Mouse (Mus musculus) G1E-ER4 (cell line): ENCODE measurements around the gene Nup85. TPM values are rescaled to one million over a fixed set of nuclear protein-coding genes. Genes with fewer than 3 reads are reported as not detected.

Experiments used
- GATA1 ChIP-seq: IDR thresholded peaks from one replicate; pipeline ENCODE4 v1.8.0; 2012; ENCODE audit warnings: low read length, inconsistent platforms
- polyA plus RNA-seq: library from polyadenylated mRNA; stranded (reverse); fragments of >175 nt; gene quantifications from 2 replicates; pipeline ENCODE4 v1.2.3, GENCODE M21; 2012

The Nup85 gene
- polyA plus RNA-seq, 1 experiment = 55.2 TPM

DNA sequence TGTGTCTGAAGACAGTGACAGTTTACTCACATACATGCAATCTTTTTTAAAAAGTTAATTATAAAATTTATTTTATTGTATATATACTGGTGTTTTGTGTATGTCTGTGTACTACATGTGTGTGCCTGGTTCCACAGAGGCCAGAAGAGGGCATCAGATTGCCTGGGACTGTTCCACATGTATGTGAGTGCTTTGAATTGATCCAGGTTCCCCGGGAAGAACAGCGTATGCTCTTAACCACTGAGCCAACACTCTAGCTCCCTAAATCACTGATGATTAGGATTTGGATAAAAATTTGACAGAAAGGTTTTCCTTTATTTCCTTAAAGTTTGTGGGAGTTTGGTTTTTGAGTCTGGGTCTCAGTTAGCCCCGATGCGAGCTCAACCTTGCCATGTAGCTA lies 828 bp upstream of the Nup85 start:
- no peak for TF ChIP-seq GATA1

GRCm38 (mm10) chr11:115564961-115565360 lies 727 bp downstream of the Nup85 start:
- no peak for TF ChIP-seq GATA1

- TF ChIP-seq GATA1 = no peak
These were observed 14.8 kb downstream of the Nup85 start for GRCm38 (mm10) chr11:115579080-115579479.

- TF ChIP-seq GATA1 = no peak
These were observed 18.8 kb downstream of the Nup85 start for GRCm38 (mm10) chr11:115582913-115583606.

DNA sequence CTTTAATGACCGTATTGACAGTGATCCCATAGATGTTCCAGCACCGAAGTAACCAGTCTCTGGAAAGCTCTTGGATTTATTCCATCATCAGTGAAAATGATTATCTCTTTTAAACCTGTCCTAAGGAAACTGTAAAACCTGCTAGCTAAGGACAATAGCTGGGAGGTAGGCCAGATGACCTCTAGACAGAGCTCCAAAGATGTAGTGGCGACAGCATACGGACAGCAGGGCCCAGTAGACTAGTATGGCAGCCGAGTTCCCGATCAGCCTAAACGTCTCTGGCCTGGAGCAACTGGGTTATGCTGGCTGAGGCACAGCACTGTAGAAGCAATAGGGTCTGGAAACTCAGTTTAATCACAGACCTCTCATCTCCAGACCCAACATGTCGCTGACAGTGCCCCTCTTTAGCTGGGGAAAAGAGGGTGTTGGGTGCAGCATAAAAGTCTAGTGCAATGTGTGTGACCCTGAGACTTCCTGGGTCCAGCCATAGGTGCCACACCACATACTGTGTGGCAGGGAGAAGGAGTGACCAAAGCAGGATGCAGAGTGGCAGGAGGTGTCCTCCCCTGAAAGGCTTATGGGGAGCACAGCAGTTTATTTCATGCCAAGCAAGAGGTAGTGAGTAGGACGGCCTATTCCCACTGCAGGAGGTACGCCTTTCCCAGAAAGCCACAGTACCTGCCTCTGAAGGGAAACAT lies 20.3 kb downstream of the Nup85 start:
- TF ChIP-seq GATA1 = no peak

- no peak for TF ChIP-seq GATA1
These were observed 21.4 kb downstream of the Nup85 start for GRCm38 (mm10) chr11:115585573-115586100.

DNA sequence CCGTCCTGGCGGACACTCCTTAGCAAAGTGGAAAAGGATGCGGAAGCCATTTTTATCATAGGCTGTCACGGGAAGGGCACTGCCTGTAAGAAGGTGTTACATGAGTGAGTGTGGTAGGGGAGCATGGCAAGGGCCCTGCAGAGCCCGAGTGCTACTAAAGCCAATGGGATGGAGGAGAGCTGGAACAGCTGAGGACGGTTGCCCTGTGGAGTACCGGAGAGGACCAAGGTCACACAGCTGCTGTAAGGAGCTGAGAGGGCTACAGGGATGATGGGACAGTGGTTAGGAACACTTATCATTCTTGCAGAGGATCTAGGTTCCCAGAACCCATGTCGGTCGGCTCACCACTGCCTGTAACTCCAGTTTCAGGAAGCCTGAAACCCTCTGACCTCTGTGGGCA lies 22.2 kb downstream of the Nup85 start:
- no peak for TF ChIP-seq GATA1

- TF ChIP-seq GATA1 = no peak
These were observed 23.8 kb downstream of the Nup85 start for GRCm38 (mm10) chr11:115587984-115588383.

DNA sequence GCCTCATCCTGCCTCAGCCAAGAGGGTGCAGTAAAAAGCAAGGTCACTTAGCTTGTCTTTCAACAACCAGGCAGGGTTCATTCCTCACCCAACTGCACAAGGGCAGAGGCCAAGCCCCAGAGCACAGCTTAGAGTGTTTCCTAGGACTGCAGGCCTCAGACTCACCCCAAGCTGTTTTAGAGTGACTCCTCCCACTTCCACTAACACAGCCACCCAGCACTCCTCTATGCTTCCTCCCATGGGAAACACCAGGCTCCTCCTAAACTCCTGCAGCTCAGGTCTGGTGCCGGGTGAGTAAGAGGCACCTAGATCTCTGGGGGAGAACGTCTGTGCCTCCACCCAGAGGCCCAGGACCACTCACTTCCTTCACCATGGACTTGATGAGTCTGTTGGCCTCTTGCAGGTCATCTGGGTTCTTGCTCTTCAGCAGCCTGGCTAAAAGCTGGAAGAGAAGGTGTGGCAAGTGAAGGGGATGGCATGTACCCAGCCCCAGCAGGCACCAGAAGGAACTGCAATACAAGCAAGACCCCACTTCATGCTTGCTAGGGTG lies 26.4 kb downstream of the Nup85 start:
- TF ChIP-seq GATA1 = no peak

DNA sequence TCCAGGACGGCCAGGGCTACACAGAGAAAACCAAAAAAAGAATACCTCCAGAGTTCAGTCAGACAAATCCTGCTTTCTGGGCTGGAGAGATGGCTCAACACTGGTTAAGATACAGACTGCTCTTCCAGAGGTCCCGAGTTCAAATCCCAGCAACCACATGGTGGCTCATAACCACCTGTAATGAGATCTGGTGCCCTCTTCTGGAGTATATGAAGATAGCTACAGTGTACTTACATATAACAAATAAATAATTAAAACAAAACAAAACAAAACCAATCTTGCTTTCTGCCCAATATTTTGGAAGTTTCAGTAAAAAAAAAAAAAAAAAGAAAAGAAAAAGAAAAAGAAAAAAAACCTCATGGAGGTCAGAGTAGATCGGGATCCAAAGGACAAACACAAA lies 31.0 kb downstream of the Nup85 start:
- TF ChIP-seq GATA1 = no peak

- peak; percentile 8 for TF ChIP-seq GATA1
These were observed 34.1 kb downstream of the Nup85 start for GRCm38 (mm10) chr11:115598309-115598708.

GRCm38 (mm10) chr11:115599722-115600121 lies 35.5 kb downstream of the Nup85 start:
- no peak for TF ChIP-seq GATA1

GRCm38 (mm10) chr11:115600743-115601142 lies 36.5 kb downstream of the Nup85 start:
- no peak for TF ChIP-seq GATA1

GRCm38 (mm10) chr11:115601174-115601573 lies 36.9 kb downstream of the Nup85 start:
- no peak for TF ChIP-seq GATA1

DNA sequence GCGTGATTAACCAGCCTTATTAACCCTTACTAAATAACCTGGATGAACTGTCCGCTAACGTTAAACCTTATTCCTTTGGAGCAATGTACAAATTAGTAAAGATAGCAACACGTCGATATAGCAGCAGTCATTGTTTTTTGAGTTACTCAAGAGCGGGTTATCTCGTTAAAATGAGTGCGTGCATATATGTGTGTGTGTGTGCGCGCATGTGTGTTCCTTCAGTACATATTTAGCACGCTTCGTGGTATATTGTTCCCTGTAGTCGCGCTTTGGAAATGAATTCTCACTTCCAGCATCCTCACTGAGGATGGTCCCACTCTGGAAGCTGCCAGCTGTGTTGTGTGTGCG lies 38.9 kb downstream of the Nup85 start:
- TF ChIP-seq GATA1 = no peak

- TF ChIP-seq GATA1 = no peak
These were observed 39.5 kb downstream of the Nup85 start, which contains the start of the genes Mrps7 and Gga3 for GRCm38 (mm10) chr11:115603476-115604303. Gene Mrps7 (plus strand): TSS chr11:115603925. Gene Gga3 (minus strand): TSS chr11:115604051.
